Mouse (Mus musculus) lung, adult 18-20 months (tissue): ENCODE data around the gene Hsd3b7.
"Not testable (repeated sequence)": the region's sequence is repeated elsewhere in the genome, so short reads cannot be mapped to it uniquely, and the experiment has no call there.

Experiments used
- DNase-seq, 2 experiments: peaks; one replicate each; pipeline ENCODE4 v3.0.0; 2022; ENCODE audit warnings: mixed read lengths in 2 of 2

The Hsd3b7 gene

DNA sequence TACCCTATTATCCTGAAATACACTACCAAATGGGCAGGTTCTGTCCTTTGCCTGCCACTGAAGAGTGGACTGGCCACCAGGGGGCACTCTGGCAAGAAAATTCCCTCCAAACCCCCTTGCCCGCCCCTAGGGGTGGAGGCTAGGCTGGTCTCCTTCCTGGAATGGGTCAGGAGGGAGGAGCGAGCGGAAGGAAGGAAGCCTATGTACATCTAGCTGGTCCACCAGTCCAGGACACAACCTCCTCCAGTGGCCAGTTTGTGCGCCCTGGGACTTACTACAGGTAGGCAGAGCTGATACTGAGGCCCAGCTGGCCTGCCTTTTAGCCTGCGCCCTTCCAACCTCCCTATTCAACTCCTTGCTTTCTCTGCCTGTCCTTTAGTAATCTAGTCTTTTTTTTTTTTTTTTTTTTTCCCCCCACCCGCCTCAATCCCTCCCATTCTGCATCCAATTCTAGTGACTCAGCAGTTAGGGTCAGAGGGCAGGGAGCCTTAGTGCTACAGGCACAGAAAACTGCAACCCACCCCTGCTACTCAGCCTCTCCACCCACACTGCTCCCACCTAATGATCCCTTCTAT, at the start of gene Hsd3b7:
TSS of gene Hsd3b7 (plus strand) at position 170 of the 575 bp plus-strand sequence.
- peak; percentile 94 to 96 for DNase-seq

DNA sequence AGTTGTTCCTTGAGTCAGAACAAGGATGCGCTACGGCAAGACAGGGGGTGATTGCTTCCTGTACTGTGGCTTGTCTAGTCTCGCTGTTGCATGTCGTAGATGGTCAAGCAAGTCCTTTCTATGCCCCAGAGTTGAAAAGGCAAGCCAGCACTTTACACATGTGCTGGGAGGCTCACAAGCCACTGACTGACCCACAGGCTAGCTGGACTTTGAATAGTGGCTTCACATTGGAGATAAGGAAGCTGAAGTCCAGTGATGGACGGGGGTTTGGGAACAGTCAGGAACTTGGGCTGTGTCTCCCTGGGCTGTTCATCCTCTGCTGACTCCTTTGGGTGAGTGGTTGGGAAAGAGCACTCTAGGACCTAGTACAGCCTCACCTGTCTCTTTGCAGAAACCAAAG, 48.8 kb upstream of the Hsd3b7 start:
- no peak for DNase-seq

- no peak for DNase-seq
These were observed 48.3 kb upstream of the Hsd3b7 start for GRCm38 (mm10) chr7:127752069-127752468.

- DNase-seq, result no peak
These were observed 47.2 kb upstream of the Hsd3b7 start for GRCm38 (mm10) chr7:127753158-127753557.

- no peak for DNase-seq
These were observed 46.7 kb upstream of the Hsd3b7 start for GRCm38 (mm10) chr7:127753741-127754140.

DNA sequence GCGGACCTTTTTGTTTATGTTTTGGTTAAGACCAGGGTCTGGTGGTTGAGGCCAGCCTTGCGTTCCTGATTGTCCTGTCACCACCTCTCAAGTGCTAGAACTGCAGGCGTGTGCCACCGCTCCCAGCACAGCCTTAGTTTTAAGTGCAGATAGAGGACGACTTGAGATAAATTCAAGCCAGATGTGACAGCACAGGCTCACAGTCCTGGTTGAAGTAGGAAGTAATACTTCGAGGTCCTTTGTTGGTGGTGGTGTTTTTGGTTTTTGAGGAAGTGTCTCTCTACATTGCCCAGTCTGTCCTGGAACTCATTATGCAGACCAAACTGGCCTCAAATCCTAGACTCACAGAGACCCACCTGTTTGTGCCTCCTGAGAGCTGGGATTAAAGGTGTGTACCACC, 40.7 kb upstream of the Hsd3b7 start:
- no peak for DNase-seq

DNA sequence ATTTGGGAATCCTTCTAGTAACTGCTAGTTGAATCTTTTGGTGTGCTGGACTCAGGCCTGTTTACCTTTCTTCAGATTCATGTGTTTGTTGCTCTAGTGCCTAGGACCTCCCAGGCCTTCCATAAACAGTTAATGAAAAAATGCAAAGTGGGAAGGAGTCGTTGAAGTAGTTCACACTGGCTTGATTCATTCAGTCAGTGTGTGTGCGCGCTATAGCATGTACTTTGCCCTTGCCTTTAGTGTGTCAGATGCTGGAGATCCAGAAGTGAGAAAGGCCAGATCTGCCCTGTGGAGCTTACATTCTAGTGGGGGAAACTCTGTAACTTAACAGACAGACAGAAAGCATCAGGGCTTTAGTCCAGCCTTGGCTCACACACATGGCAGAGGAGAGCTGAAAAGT, 39.9 kb upstream of the Hsd3b7 start:
- DNase-seq, result no peak

- DNase-seq, result peak; percentile 66 to 72
These were observed 39.4 kb upstream of the Hsd3b7 start for GRCm38 (mm10) chr7:127761026-127761425.

GRCm38 (mm10) chr7:127763642-127764041, 36.8 kb upstream of the Hsd3b7 start:
- DNase-seq, result no peak

- DNase-seq, result no peak
These were observed 34.6 kb upstream of the Hsd3b7 start for GRCm38 (mm10) chr7:127765756-127766155.

DNA sequence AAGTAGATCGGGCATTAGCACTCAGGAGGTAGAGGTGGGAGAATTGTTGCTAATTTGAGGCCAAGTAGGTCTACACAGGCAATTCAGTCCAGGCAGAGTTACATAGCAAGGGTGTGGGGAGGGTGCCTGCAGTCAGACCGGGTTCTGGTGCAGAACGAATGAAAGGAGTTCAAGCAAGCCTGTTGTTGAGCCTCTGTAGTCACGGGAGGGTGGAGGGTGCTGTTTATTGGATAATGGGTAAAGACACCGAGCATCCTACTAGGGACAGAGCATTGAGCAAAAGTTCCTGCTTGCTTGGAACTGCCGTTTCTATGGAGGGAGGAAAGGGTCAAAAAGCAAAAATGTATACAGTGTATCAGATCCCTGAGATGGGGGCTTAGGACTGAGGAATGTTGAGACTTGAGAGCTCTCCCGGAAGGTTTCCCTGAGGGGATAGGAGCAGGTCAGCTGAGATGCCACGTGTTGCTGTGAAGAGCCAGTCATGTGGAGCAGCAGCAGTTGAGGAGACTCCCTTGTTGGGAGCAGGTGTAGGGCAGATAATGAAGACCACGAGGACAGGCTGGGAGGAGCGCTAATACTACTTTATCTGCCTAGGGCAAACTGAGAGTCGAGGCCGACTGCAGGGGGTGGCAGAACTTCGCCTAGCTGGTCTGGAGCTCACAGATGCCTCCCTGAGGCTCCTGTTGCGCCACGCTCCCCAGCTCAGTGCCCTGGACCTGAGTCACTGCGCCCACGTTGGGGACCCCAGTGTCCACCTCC, 33.4 kb upstream of the Hsd3b7 start:
- DNase-seq, result no peak

- DNase-seq, result no peak
These were observed 32.6 kb upstream of the Hsd3b7 start for GRCm38 (mm10) chr7:127767671-127768345.

DNA sequence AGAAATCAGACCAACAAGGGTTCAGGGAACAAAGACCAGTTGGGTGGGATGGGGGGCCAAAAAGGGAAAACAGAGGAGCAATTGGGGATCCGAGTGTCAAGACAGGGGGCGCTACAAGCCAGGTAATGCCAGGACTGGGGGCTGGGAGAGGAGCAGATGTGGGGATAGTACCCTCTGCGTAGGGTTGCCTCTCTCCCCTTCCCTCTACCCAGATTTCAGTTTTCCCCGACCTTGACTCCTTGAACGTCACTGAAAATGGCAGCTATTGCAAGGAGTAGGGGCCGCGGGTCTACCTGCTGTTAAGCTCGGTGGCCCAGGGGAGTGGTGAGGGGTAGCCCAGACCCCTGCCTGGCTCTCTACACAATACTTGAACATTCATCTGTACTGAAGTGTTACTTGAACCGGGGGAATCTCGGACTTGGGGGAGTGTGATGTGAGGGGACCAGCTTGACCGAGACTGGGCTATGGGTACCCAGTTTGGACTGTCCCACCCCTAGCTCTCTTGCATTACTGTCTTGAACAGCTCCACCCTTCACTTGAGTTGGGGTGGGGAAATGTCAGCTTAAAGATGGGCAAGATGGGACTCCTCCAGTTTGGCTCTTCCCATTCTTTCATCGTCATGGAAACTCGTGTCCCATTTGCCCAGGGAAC, 31.9 kb upstream of the Hsd3b7 start:
- DNase-seq, result no peak

DNA sequence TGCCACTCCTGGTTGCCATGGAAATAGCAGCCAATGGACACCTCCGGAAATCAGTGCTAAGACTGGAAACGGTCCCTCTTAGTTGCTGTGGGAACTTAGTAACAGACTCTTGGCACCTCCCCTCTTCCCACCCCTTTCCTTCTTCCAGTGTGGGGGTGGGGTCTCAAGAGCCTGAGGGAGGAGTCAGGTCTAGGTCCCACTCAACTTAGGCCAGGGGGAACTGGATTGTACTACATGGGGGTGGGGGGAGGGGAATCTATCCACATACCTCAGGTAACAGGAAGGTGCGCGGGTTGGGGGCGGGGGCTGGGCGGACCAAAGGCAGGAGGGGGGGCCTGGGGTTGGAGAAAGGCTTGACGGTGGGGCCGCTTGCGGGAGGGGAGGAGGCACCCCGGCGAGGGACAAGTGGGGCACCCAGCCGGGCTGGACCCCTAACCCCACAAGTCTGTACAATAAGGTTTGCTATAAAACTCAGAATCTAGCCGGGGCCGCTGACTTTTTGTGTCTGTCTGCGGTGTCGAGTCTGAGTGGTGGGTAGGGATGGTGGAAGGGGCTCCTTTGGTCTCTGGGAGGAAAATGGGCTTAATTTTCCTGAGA, 31.3 kb upstream of the Hsd3b7 start:
- DNase-seq, result peak; percentile 97 to 98

GRCm38 (mm10) chr7:127769651-127770038, 30.8 kb upstream of the Hsd3b7 start, which contains the start of gene Orai3:
Orai3 (plus strand) TSS chr7:127769815.
- DNase-seq, result peak; percentile 93 to 94

DNA sequence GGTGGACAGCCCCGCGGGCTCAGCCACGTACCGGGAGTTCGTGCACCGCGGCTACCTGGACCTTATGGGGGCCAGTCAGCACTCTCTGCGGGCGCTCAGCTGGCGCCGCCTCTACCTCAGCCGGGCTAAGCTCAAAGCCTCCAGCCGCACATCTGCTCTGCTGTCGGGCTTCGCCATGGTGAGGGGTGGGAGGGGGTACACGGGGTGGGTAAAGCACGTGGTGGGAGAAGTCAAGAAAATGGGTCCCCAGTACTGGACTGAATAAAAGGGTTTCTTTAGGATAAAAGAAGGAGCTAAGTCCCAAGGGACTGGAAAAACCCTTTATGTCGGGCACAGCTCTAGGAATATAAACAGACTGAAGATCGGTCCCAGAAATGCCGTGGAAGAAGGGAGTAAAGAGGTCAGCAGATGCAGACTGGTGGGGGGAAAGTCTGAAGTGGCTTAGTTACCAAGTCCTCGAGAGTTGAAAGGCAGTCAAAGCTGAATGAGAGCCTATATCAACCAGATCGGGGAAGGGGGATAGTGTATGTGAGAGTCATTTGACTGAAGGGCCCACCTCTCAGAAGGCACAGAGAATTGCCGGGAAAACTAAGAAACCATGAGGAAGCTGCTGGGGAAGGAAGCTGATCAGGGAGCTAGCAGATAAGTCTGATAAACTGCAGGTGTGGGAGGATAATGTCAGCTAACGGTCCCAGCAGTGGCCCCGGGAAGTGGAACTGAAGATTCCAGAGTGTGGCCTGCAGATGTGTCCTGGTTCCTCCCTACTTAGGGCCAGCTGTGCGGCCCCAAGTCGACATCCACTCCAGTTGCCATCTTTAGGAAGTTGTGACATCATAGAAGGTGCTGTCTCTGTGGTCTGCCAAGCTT, 30.1 kb upstream of the Hsd3b7 start:
- DNase-seq, result no peak

GRCm38 (mm10) chr7:127771262-127771661, 29.1 kb upstream of the Hsd3b7 start:
- no peak for DNase-seq

- DNase-seq, result no peak
These were observed 28.3 kb upstream of the Hsd3b7 start for GRCm38 (mm10) chr7:127772080-127772479.

GRCm38 (mm10) chr7:127772557-127772956, 27.8 kb upstream of the Hsd3b7 start:
- no peak for DNase-seq

DNA sequence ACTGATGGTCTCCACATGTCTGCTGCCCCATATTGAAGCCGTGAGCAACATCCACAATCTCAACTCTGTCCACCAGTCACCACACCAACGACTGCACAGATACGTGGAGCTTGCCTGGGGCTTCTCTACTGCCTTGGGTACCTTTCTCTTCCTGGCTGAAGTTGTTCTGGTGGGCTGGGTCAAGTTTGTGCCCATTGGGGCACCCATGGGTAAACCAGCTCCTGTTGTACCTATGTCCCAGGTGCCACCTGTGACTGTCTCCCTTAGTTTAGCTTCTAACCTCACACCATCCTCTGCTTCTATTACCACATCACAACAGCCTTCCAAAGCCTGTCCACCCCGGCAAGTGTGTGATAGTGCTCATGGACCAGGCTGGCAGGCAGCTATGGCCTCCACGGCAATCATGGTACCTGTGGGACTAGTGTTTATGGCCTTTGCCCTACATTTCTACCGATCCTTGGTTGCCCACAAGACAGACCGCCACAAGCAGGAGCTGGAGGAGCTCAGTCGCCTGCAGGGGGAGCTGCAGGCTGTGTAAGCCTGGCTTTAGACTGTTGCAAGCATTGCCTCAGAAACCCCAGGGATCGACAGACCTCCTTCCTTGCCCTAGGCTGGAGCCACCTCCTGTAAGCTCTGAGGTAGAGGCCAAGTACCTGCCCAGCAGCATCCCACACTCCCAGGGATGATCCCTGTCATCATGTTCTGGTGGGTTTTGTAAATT, 26.6 kb upstream of the Hsd3b7 start:
- DNase-seq, result peak; percentile 47 to 62

DNA sequence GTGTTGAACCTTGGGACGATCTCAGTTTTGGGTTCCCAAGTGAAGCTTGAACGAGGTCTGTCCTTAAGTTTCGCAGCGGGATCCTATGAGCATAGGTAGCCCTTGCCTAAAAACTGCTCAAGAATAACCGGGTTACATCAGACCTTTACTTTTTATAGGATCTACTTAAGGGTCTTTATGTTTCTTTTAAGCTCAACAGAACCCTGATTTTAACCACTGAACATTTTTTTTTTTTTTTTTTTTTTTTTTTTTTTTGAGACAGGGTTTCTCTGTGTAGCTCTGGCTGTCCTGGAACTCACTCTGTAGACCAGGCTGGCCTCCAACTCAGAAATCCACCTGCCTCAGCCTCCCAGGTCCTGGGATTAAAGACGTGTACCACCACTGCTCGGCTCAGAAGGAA, 24.6 kb upstream of the Hsd3b7 start:
- not testable (repeated sequence) for DNase-seq
